Mouse (Mus musculus): Measurements from ENCODE around the gene Hist1h2ag.

DNA sequence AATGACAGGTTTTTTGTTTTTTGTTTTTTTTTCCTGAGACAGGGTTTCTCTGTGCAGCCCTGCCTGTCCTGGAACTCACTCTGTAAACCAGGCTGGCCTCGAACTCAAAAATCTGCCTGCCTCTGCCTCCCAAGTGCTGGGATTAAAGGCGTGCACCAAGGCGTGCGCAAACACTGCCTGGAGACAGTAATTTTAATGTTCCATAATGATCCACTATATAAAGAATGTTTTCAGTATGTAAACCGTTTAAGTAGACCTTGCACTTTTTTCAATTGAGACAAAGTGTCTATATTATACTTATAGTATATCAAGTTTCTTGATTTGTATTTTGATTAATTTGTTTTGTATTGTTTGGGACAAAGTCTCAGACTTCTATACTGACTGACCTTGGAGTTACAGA is 3.4 kb downstream of the Hist1h2ag start:
- TF ChIP-seq EP300 (IDR thresholded peaks at IDR 0.05; ENCODE audit: low read depth) (no peak), CTCF (IDR thresholded peaks at IDR 0.05; ENCODE audit: low read depth) (no peak)
